Mouse (Mus musculus): ENCODE measurements around the gene Ppp1r12b. TPM values are rescaled to one million over a fixed set of nuclear protein-coding genes. Genes with fewer than 3 reads are reported as not detected.

Gene Ppp1r12b
- polyA plus RNA-seq, 1 experiment = 17.8 TPM

DNA sequence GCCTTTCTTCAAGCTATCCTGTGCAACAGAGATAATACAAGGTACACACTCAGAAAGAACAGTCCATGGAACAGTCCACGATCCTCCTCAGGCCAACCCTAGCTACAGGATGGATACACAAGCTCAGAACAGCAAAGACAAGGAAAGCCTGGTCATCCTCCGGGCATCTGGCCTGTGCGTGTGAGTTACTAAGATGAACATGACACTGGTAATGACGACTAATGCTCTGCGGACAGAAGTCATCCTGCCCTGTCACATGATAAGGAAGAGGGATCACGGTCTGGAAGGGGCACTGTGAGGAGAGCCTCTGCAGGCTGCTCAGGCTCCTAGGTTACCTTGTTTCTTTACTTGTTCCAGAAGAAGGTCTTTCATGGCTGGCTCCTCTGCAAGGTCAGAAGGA, 59.7 kb downstream of the Ppp1r12b start:
- H3K27ac ChIP-seq (ENCODE audit: control insufficient read depth, insufficient read depth, low read depth, low read length, poor library complexity) = no peak overlapping the region
- H3K4me3 ChIP-seq (replicated peaks; ENCODE audit: control insufficient read depth, low read depth, low read length) = no peak overlapping the region
- no peaks in the 10 kb centered on the region; the same call in 1 of the 2 replicates for H3K4me1 ChIP-seq (ENCODE audit: control insufficient read depth, insufficient read depth, low read length)
- no peak for TF ChIP-seq POLR2A (IDR thresholded peaks at IDR 0.05; ENCODE audit: borderline replicate concordance, control insufficient read depth, low read depth, low read length)
- WGBS = 85% methylated on average over 6 of the region's 6 CpGs

DNA sequence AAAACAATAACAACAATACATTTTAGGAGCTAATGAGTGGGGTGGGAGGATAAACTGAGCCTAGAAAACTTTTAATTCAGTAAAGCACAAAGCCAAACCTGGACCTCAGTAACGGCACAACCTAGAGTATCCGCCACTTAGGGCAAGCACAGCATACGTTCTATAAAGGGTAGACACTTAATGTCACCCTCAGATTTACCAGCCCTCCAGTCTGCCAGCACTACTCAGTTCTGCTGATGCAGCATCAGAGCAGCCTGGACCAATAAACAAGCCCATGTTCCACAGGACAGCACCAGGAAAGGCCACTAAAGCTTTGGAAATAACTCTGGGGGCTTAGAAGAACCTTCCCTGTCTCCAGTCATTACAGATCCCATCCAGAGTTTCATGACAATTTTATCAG, 60.9 kb downstream of the Ppp1r12b start:
- no peaks in the 10 kb centered on the region; the same call in 1 of the 2 replicates for H3K4me1 ChIP-seq (ENCODE audit: control insufficient read depth, insufficient read depth, low read length)
- H3K27ac ChIP-seq (ENCODE audit: control insufficient read depth, insufficient read depth, low read depth, low read length, poor library complexity) = no peak overlapping the region
- WGBS = 87% methylated on average over 3 of the region's 3 CpGs
- H3K4me3 ChIP-seq (replicated peaks; ENCODE audit: control insufficient read depth, low read depth, low read length) = no peak overlapping the region
- no peak for TF ChIP-seq POLR2A (IDR thresholded peaks at IDR 0.05; ENCODE audit: borderline replicate concordance, control insufficient read depth, low read depth, low read length)
- TF ChIP-seq CTCF (IDR thresholded peaks at IDR 0.05; ENCODE audit: control insufficient read depth, insufficient read depth, low read length) = no peak

DNA sequence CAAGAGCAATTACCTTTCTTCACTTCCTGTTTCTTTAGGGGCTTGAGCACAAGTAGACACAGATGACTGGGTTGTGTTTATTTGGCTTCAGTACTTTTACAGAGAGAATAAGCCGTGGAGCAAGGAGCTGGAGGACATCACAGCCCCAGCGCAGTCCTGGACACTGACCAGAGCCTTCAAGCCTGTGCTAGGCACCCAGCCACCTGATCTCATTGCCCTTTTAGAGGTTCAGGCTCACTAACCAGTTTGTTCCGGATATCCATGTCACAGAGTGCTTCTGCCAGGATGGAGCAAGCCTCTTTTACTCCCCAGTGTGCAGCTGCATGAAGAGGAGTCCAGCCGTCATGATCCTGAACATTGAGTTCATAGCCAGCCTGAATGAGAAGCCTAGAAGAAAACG, 63.8 kb downstream of the Ppp1r12b start:
- Histone ChIP-seq H3K27ac (ENCODE audit: control insufficient read depth, insufficient read depth, low read depth, low read length, poor library complexity) (no peak overlapping the region), H3K4me1 (ENCODE audit: control insufficient read depth, insufficient read depth, low read length) (no peaks in the 10 kb centered on the region), H3K4me3 (replicated peaks; ENCODE audit: control insufficient read depth, low read depth, low read length) (no peak overlapping the region)
- TF ChIP-seq POLR2A (IDR thresholded peaks at IDR 0.05; ENCODE audit: borderline replicate concordance, control insufficient read depth, low read depth, low read length) = no peak
- TF ChIP-seq CTCF (IDR thresholded peaks at IDR 0.05; ENCODE audit: control insufficient read depth, insufficient read depth, low read length) = no peak
- WGBS = 80% methylated on average over 5 of the region's 5 CpGs

DNA sequence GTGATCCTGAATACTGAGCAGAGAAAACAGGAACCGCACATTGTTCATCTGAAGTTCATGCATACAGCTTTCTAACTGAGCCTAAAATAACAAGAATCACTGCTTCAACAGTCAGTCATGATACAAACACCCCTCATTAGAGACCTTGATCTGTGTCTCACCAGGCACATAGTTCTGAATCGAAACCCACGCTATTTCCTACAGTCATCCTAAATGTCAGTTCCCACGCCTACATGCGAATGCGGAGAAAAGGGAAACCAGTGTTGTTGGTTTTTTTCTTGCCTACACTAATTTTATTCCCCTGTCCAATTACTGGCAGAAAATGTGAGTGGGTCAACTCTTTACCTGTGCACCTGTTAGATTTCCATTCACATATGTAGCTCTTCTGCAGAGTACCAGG, 66.1 kb downstream of the Ppp1r12b start:
- no peaks in the 10 kb centered on the region for H3K4me1 ChIP-seq (ENCODE audit: control insufficient read depth, insufficient read depth, low read length)
- no peak overlapping the region for H3K4me3 ChIP-seq (replicated peaks; ENCODE audit: control insufficient read depth, low read depth, low read length)
- no peak overlapping the region for H3K27ac ChIP-seq (ENCODE audit: control insufficient read depth, insufficient read depth, low read depth, low read length, poor library complexity)
- WGBS = 86% methylated on average over 6 of the region's 6 CpGs
- TF ChIP-seq POLR2A (IDR thresholded peaks at IDR 0.05; ENCODE audit: borderline replicate concordance, control insufficient read depth, low read depth, low read length) (no peak), CTCF (IDR thresholded peaks at IDR 0.05; ENCODE audit: control insufficient read depth, insufficient read depth, low read length) (no peak)

DNA sequence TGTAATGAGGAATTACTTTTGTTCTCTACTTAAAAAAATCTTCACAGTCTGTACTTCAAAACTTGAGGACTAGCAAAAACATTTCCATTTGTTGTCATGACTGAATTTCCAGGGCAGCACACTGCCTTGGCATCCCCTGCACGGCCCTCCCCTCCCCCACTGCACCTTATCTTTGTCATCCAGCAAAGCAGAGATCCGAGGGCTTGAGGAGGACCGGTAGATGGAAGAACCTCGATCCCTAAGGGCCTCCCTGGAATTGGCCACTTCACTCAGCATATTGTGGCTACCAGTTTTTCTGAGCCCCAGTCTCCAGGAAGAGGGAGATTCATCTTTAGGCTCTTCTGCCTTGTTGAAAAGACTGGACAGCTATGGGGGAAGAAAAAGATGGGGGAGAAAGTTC, 79.9 kb downstream of the Ppp1r12b start:
- no peak overlapping the region for H3K27ac ChIP-seq (ENCODE audit: control insufficient read depth, insufficient read depth, low read depth, low read length, poor library complexity)
- no peaks in the 10 kb centered on the region for H3K4me1 ChIP-seq (ENCODE audit: control insufficient read depth, insufficient read depth, low read length)
- 56% methylated on average over 4 of the region's 4 CpGs for WGBS
- no peak overlapping the region for H3K4me3 ChIP-seq (replicated peaks; ENCODE audit: control insufficient read depth, low read depth, low read length)
- TF ChIP-seq CTCF (IDR thresholded peaks at IDR 0.05; ENCODE audit: control insufficient read depth, insufficient read depth, low read length) (no peak), POLR2A (IDR thresholded peaks at IDR 0.05; ENCODE audit: borderline replicate concordance, control insufficient read depth, low read depth, low read length) (no peak)

DNA sequence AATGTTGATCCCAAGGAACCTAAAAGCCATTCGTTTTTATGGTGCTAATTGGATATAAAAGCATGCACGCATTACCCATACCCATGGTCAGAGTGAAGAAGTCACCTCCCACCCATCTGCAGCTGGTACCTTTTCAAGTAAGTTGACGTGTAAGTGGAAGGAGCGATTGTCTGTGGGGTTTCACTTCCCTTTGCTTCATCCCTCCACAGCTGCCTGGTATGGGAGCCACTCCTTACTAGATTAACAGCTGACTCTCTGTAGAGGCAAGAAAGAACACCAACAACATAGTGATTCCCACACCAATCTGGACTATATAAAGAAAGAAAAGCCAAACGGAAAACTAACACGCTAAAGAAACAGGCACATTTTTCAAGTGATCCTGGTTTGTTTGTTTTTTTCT, 83.1 kb downstream of the Ppp1r12b start:
- Histone ChIP-seq H3K4me1 (ENCODE audit: control insufficient read depth, insufficient read depth, low read length) (no peaks in the 10 kb centered on the region; the same call in 1 of the 2 replicates), H3K4me3 (replicated peaks; ENCODE audit: control insufficient read depth, low read depth, low read length) (no peak overlapping the region), H3K27ac (ENCODE audit: control insufficient read depth, insufficient read depth, low read depth, low read length, poor library complexity) (no peak overlapping the region)
- 69% methylated on average over 6 of the region's 6 CpGs for WGBS
- TF ChIP-seq POLR2A (IDR thresholded peaks at IDR 0.05; ENCODE audit: borderline replicate concordance, control insufficient read depth, low read depth, low read length) (no peak), CTCF (IDR thresholded peaks at IDR 0.05; ENCODE audit: control insufficient read depth, insufficient read depth, low read length) (no peak)

DNA sequence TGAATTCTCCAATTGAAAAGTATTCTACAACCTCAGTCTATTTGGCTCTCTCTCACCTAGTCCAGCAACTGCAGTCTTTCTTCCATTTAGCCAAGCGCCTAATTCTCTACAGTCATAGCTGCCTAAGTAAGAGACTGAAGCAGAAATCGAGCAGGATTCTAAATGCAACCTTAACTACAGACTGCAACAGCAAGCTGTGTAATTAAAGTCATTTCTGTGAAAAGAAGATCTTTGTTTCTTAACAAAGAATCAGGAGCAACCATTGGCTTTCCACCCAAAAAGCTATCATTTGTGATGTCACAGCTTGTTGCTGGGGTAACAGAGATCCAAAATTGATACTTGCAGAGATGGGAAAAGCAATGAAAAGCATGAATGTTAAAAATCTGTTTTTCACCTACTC, 89.3 kb downstream of the Ppp1r12b start:
- 82% methylated on average over 2 of the region's 2 CpGs for WGBS
- no peak overlapping the region for H3K4me3 ChIP-seq (replicated peaks; ENCODE audit: control insufficient read depth, low read depth, low read length)
- no peaks in the 10 kb centered on the region; the same call in 1 of the 2 replicates for H3K4me1 ChIP-seq (ENCODE audit: control insufficient read depth, insufficient read depth, low read length)
- TF ChIP-seq POLR2A (IDR thresholded peaks at IDR 0.05; ENCODE audit: borderline replicate concordance, control insufficient read depth, low read depth, low read length) (no peak), CTCF (IDR thresholded peaks at IDR 0.05; ENCODE audit: control insufficient read depth, insufficient read depth, low read length) (no peak)
- no peak overlapping the region for H3K27ac ChIP-seq (ENCODE audit: control insufficient read depth, insufficient read depth, low read depth, low read length, poor library complexity)

DNA sequence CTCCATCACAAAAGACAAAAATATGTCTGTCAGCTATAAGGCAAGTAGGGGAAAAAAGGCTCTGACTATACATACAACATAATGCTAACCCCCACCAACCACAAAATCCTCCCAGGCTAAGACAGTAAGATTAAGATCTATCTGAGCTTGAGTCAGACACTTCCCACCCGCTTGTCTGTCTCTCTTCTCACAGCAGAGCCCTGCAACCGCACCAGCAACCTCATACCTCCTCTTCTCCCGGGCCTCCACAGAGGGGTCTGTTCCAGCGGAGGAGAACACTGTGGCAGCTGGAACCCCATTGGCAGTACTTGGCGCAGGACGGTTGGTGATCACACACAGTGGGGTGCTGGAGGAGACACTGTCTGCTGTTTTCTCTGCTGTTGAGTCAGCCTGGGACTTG, 90.2 kb downstream of the Ppp1r12b start:
- Histone ChIP-seq H3K27ac (ENCODE audit: control insufficient read depth, insufficient read depth, low read depth, low read length, poor library complexity) (no peak overlapping the region), H3K4me3 (replicated peaks; ENCODE audit: control insufficient read depth, low read depth, low read length) (no peak overlapping the region), H3K4me1 (ENCODE audit: control insufficient read depth, insufficient read depth, low read length) (no peaks in the 10 kb centered on the region; the same call in 1 of the 2 replicates)
- TF ChIP-seq POLR2A (IDR thresholded peaks at IDR 0.05; ENCODE audit: borderline replicate concordance, control insufficient read depth, low read depth, low read length) (no peak), CTCF (IDR thresholded peaks at IDR 0.05; ENCODE audit: control insufficient read depth, insufficient read depth, low read length) (no peak)
- 83% methylated on average over 6 of the region's 6 CpGs for WGBS

DNA sequence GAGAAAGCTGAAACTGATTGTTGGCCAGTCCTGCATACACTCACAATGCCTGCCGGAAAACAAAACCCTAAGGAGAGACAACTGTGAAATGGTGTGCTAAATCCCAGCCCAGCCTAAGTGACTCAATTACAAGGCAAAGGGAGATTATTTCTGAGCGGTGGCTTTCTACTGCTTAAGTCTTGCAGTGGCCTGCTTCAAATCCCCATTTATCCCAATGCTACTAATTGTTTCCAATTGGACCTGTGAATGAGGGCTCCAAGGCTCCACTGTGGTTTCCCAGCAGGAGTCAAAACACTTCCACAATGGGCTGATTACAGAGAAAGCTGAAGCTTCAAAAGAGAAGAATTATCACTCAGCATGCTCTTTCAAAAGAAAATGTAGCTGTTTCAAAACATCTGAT, 95.2 kb downstream of the Ppp1r12b start:
- TF ChIP-seq POLR2A (IDR thresholded peaks at IDR 0.05; ENCODE audit: borderline replicate concordance, control insufficient read depth, low read depth, low read length) (no peak), CTCF (IDR thresholded peaks at IDR 0.05; ENCODE audit: control insufficient read depth, insufficient read depth, low read length) (no peak)
- H3K27ac ChIP-seq (ENCODE audit: control insufficient read depth, insufficient read depth, low read depth, low read length, poor library complexity) = no peak overlapping the region
- WGBS = 84% methylated on average over 2 of the region's 2 CpGs
- no peaks in the 10 kb centered on the region for H3K4me1 ChIP-seq (ENCODE audit: control insufficient read depth, insufficient read depth, low read length)
- H3K4me3 ChIP-seq (replicated peaks; ENCODE audit: control insufficient read depth, low read depth, low read length) = no peak overlapping the region

Data from bone marrow, adult 2 months (tissue).